Mouse (Mus musculus): ENCODE measurements at regions not wholly inside any gene's neighbourhood (a gene's known extent, or its start where the extent isn't known, plus 50 kb on each side); places are given as distances from the start of the nearest gene placed in this dataset.

- 90% methylated on average over 4 of the region's 4 CpGs for WGBS
- no peaks in the 10 kb centered on the region for H3K27me3 ChIP-seq (replicated peaks)
- no peak overlapping the region for H3K27ac ChIP-seq
- 0 out of 2 replicates have a peak, but pooled peaks have one; percentile 51 for ATAC-seq
- H3K36me3 ChIP-seq = no peaks in the 10 kb centered on the region
- no peak overlapping the region for H3K4me3 ChIP-seq (replicated peaks)
- no peak overlapping the region for H3K4me2 ChIP-seq (replicated peaks)
- H3K4me1 ChIP-seq (replicated peaks) = no peaks in the 10 kb centered on the region
- H3K9ac ChIP-seq = no peak overlapping the region
- no peaks in the 10 kb centered on the region for H3K9me3 ChIP-seq
These were observed 76.5 kb downstream of the Gja1 start for GRCm38 (mm10) chr10:56453578-56454069.

GRCm38 (mm10) chr10:56455867-56456468, 78.8 kb downstream of the Gja1 start:
- no peaks in the 10 kb centered on the region for H3K36me3 ChIP-seq
- no peak overlapping the region for H3K27ac ChIP-seq
- H3K27me3 ChIP-seq (replicated peaks) = no peaks in the 10 kb centered on the region
- WGBS = 91% methylated on average over 2 of the region's 2 CpGs
- H3K4me1 ChIP-seq (replicated peaks) = no peaks in the 10 kb centered on the region
- H3K9me3 ChIP-seq = no peaks in the 10 kb centered on the region
- ATAC-seq = no peak
- no peak overlapping the region for H3K4me3 ChIP-seq (replicated peaks)
- H3K9ac ChIP-seq = no peak overlapping the region
- H3K4me2 ChIP-seq (replicated peaks) = no peak overlapping the region

- ATAC-seq = no peak
- H3K9ac ChIP-seq = no peak overlapping the region
- H3K27me3 ChIP-seq (replicated peaks) = no peaks in the 10 kb centered on the region
- H3K27ac ChIP-seq = no peak overlapping the region
- no peak overlapping the region for H3K4me3 ChIP-seq (replicated peaks)
- WGBS = 18% methylated on average over 6 of the region's 6 CpGs
- H3K36me3 ChIP-seq = no peaks in the 10 kb centered on the region
- no peaks in the 10 kb centered on the region for H3K9me3 ChIP-seq
- peak overlapping the region; percentile 49 for H3K4me2 ChIP-seq (replicated peaks)
- no peaks in the 10 kb centered on the region for H3K4me1 ChIP-seq (replicated peaks)
These were observed 91.4 kb downstream of the Gja1 start for GRCm38 (mm10) chr10:56468537-56468936.

GRCm38 (mm10) chr10:56468993-56469712, 92.0 kb downstream of the Gja1 start:
- Histone ChIP-seq H3K4me3 (replicated peaks) (peak overlapping the region; percentile 12), H3K9me3 (no peaks in the 10 kb centered on the region), H3K27me3 (replicated peaks) (no peaks in the 10 kb centered on the region), H3K27ac (no peak overlapping the region), H3K9ac (no peak overlapping the region), H3K4me2 (replicated peaks) (peak overlapping the region; percentile 49), H3K36me3 (no peaks in the 10 kb centered on the region), H3K4me1 (replicated peaks) (no peaks in the 10 kb centered on the region)
- ATAC-seq = no peak
- 30% methylated on average over 15 of the region's 15 CpGs for WGBS

GRCm38 (mm10) chr10:56469895-56470294, 92.8 kb downstream of the Gja1 start:
- Histone ChIP-seq H3K9me3 (no peaks in the 10 kb centered on the region), H3K4me3 (replicated peaks) (no peak overlapping the region), H3K4me2 (replicated peaks) (no peak overlapping the region), H3K27me3 (replicated peaks) (no peaks in the 10 kb centered on the region), H3K36me3 (no peaks in the 10 kb centered on the region), H3K4me1 (replicated peaks) (no peaks in the 10 kb centered on the region), H3K27ac (no peak overlapping the region), H3K9ac (no peak overlapping the region)
- ATAC-seq = no peak
- WGBS = 64% methylated on average over 3 of the region's 3 CpGs

- no peaks in the 10 kb centered on the region for H3K4me1 ChIP-seq (replicated peaks)
- H3K4me3 ChIP-seq (replicated peaks) = no peak overlapping the region
- 72% methylated on average over 6 of the region's 6 CpGs for WGBS
- no peak overlapping the region for H3K9ac ChIP-seq
- no peaks in the 10 kb centered on the region for H3K9me3 ChIP-seq
- H3K27ac ChIP-seq = no peak overlapping the region
- ATAC-seq = no peak
- H3K27me3 ChIP-seq (replicated peaks) = no peaks in the 10 kb centered on the region
- no peaks in the 10 kb centered on the region for H3K36me3 ChIP-seq
- no peak overlapping the region for H3K4me2 ChIP-seq (replicated peaks)
These were observed 97.8 kb downstream of the Gja1 start for GRCm38 (mm10) chr10:56474951-56475350.

GRCm38 (mm10) chr10:56482156-56482716, 105.1 kb downstream of the Gja1 start:
- no peak overlapping the region for H3K4me2 ChIP-seq (replicated peaks)
- H3K9ac ChIP-seq = no peak overlapping the region
- no peak for ATAC-seq
- H3K27me3 ChIP-seq (replicated peaks) = no peaks in the 10 kb centered on the region
- H3K4me1 ChIP-seq (replicated peaks) = no peaks in the 10 kb centered on the region
- 69% methylated on average over 9 of the region's 9 CpGs for WGBS
- H3K9me3 ChIP-seq = no peaks in the 10 kb centered on the region
- H3K27ac ChIP-seq = no peak overlapping the region
- H3K4me3 ChIP-seq (replicated peaks) = no peak overlapping the region
- no peaks in the 10 kb centered on the region for H3K36me3 ChIP-seq

GRCm38 (mm10) chr10:56484931-56485330, 107.8 kb downstream of the Gja1 start:
- Histone ChIP-seq H3K9me3 (no peaks in the 10 kb centered on the region), H3K4me1 (replicated peaks) (no peaks in the 10 kb centered on the region), H3K9ac (no peak overlapping the region), H3K36me3 (no peaks in the 10 kb centered on the region), H3K27ac (no peak overlapping the region), H3K27me3 (replicated peaks) (no peaks in the 10 kb centered on the region), H3K4me2 (replicated peaks) (no peak overlapping the region), H3K4me3 (replicated peaks) (no peak overlapping the region)
- no peak for ATAC-seq
- 96% methylated on average over 8 of the region's 8 CpGs for WGBS

GRCm38 (mm10) chr10:56485746-56486145, 108.6 kb downstream of the Gja1 start:
- no peaks in the 10 kb centered on the region for H3K4me1 ChIP-seq (replicated peaks)
- H3K27me3 ChIP-seq (replicated peaks) = no peaks in the 10 kb centered on the region
- H3K4me2 ChIP-seq (replicated peaks) = no peak overlapping the region
- no peaks in the 10 kb centered on the region for H3K9me3 ChIP-seq
- no peak overlapping the region for H3K27ac ChIP-seq
- H3K4me3 ChIP-seq (replicated peaks) = no peak overlapping the region
- no peak for ATAC-seq
- H3K36me3 ChIP-seq = no peaks in the 10 kb centered on the region
- WGBS = 94% methylated on average over 5 of the region's 5 CpGs
- H3K9ac ChIP-seq = no peak overlapping the region

GRCm38 (mm10) chr10:56486584-56486983, 109.5 kb downstream of the Gja1 start:
- Histone ChIP-seq H3K9me3 (no peaks in the 10 kb centered on the region), H3K9ac (no peak overlapping the region), H3K4me1 (replicated peaks) (no peaks in the 10 kb centered on the region), H3K27ac (no peak overlapping the region), H3K4me2 (replicated peaks) (no peak overlapping the region), H3K27me3 (replicated peaks) (no peaks in the 10 kb centered on the region), H3K4me3 (replicated peaks) (no peak overlapping the region), H3K36me3 (no peaks in the 10 kb centered on the region)
- no peak; the same call in 1 of the 2 replicates for ATAC-seq
- 41% methylated on average over 6 of the region's 6 CpGs for WGBS

- 53% methylated on average over 1 of the region's 1 CpGs for WGBS
- Histone ChIP-seq H3K4me3 (replicated peaks) (no peak overlapping the region), H3K4me2 (replicated peaks) (no peak overlapping the region), H3K36me3 (no peaks in the 10 kb centered on the region), H3K27ac (no peak overlapping the region), H3K9me3 (no peaks in the 10 kb centered on the region), H3K4me1 (replicated peaks) (no peaks in the 10 kb centered on the region), H3K27me3 (replicated peaks) (no peaks in the 10 kb centered on the region), H3K9ac (no peak overlapping the region)
- no peak for ATAC-seq
These were observed 116.3 kb downstream of the Gja1 start for GRCm38 (mm10) chr10:56493461-56493860.

GRCm38 (mm10) chr10:56495352-56495751, 118.2 kb downstream of the Gja1 start:
- no peak for ATAC-seq
- WGBS = 86% methylated on average over 4 of the region's 4 CpGs

More at GRCm38 (mm10) chr10:56495352-56495751, 118.2 kb downstream of the Gja1 start:
- Histone ChIP-seq H3K27ac (no peak overlapping the region), H3K27me3 (replicated peaks) (no peaks in the 10 kb centered on the region), H3K36me3 (no peaks in the 10 kb centered on the region), H3K4me3 (replicated peaks) (no peak overlapping the region), H3K4me2 (replicated peaks) (no peak overlapping the region), H3K9ac (no peak overlapping the region), H3K4me1 (replicated peaks) (no peaks in the 10 kb centered on the region), H3K9me3 (no peaks in the 10 kb centered on the region)
